Mouse (Mus musculus) brain, embryonic 14.5 days (tissue): ENCODE data around the gene Leo1.

Experiments
- CTCF ChIP-seq: fragments of 200-500 bp; IDR thresholded peaks from 2 replicates; pipeline ENCODE4 v1.5.1; 2012; ENCODE audit warnings: inconsistent platforms, mild to moderate bottlenecking, moderate library complexity, borderline replicate concordance; ENCODE audit not compliant: insufficient read depth, insufficient read length; ENCODE audit errors: extremely low read depth
- POLR2A ChIP-seq: fragments of 200-500 bp; IDR thresholded peaks from 2 replicates; pipeline ENCODE4 v1.6.1; 2012; ENCODE audit warnings: mild to moderate bottlenecking, inconsistent platforms, borderline replicate concordance; ENCODE audit not compliant: poor library complexity, insufficient read depth, insufficient read length, severe bottlenecking; ENCODE audit errors: extremely low read depth

GRCm38 (mm10) chr9:75511236-75511939, 70.1 kb downstream of the Leo1 start:
- TF ChIP-seq CTCF (no peak), POLR2A (no peak)
